Mouse (Mus musculus) naive thymus-derived CD4-positive, alpha-beta T cell, adult 2 months (primary cell): ENCODE data around the gene Rps27a.
A peak's percentile ranks its signal among the peaks of the same experiment; 100 is the strongest.
"Not testable (repeated sequence)": the region's sequence is repeated elsewhere in the genome, so short reads cannot be mapped to it uniquely, and the experiment has no call there.

Experiments
- DNase-seq: peaks from one replicate; pipeline ENCODE4 v3.0.0-alpha.2; 2011; ENCODE audit warnings: low read depth

The Rps27a gene

DNA sequence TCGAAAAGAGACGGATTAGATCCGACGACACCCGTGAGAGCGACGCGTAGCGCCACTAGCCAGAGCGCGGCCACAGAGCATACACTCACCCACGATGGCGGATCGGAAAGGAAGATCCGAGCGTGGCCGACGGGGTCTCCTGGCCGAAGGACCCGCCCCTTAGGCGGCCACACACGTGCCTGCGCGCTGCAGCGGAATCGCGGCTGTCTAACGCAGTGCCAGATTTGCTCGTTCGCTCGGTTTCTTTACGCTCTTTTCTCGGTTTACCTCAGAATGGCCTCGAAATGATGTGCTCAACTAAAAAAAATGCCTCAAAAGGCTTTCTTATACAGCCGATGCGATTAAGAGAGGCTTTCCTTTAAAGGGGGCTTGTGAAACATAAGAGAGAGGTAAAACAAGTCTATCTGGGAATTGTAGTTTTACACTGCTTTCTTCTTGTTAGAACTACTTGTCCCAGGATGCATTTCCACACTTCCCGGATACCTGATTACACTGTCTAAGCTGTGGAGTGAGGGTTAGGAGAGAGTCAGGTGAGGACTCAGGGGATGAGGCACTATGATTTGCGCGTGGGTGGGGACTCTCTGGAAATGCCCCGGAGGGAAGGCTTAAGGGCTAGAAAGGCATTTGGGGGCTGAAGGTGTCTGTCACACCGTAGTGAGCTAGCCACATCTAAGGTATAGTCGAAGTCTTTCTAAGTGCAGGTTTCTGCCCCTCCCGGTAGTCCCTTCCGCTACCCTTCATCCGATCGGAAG, at the start of gene Rps27a, which contains the start of gene Clhc1:
Gene Rps27a, minus strand, starts transcription at position 358 of the 752 bp plus-strand sequence.
Gene Clhc1, plus strand, starts transcription at position 199 of the 752 bp plus-strand sequence.
- peak; percentile 97 for DNase-seq

DNA sequence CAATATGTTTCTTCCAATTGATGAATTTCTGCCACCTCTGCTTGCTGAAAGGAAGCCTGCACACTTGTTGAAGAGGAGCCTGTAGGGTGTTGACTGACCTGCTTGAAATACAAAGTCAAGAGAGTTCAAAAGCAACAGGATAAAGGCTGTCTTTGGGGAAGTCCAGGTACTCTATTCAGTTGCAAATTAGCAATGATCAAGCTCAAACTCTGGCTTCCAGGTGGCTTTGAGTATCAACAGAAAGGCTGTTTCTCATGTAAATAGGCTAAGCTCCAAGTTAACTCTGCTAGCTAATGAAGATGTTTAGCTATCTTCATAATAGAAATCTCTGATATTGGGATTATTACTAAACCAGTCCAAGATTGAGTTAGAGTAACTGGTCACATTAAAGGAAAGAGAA, 49.2 kb upstream of the Rps27a start:
- no peak for DNase-seq

DNA sequence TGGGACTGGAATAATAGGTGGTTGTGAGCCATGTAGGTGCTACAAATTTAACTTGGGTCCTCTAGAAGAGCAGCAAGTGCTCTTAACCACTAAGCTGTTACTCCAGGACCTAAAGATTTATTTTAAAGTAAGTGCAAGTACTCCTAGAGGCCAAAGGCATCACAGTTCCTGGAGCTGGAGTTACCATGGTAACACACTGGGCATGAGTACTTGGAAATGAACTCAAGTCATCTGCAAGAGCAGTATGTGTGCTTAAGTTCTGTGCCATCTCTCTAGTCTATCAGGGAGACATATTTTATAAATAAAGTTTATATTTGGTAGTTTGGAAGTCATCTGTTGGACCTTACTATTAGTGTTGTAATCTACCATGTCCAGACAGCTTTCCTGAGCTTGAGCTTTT, 47.3 kb upstream of the Rps27a start:
- DNase-seq: no peak

DNA sequence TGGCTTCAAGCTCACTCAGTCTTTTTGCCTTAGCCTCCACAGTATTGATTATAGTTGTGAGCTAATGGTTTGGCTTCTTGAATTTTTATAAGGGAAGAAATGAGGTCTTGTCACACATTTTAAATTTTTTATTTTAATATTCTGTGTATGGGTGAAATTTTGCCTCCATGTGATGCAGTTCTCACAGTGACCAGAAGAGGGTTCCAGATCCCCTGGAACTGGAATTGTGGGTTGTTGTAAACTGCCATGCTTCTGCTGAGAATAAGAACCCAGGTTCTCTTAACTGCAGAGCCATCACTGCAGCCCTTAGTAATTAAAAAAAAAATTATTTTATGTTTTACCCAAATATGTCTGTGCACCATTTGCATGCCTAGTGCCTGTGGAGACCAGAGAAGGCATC, 31.7 kb upstream of the Rps27a start:
- peak; percentile 29 for DNase-seq

DNA sequence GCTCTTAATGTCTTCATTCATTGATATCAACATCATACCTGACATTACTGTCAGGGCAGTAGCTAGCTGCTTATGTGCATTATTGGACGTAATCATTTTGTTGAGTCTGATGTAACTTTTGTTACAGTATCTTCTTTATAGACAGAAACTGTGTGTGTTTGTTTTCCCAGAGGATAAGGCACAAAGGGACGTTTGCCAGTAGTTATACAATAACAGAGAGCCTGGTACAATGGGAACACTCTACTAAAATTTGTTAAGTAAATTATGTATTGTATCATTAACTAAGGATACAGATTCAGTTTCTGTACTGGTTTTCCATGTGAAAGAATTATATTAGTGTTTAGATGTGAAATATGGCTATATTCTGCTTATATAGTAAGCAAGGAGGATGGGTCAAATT, 24.7 kb upstream of the Rps27a start:
- no peak for DNase-seq

DNA sequence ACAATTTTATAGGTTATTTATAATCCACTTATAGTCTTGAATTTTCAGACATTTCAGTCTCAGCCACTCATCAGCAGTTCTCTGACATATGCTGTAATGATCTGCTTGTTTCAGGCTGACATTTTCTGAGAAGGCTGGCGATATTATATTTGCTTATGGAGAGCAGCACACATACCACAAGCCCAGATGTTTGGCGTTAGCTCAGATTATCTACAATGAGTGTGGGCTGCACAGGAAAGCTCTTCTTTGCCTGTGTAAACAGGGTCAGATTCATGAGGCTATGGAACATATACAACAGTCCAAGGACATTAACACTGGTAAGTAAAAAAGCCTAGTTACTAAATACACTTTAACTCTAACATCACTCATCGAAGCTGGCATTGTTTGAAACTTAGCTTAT, 23.6 kb upstream of the Rps27a start:
- no peak for DNase-seq

DNA sequence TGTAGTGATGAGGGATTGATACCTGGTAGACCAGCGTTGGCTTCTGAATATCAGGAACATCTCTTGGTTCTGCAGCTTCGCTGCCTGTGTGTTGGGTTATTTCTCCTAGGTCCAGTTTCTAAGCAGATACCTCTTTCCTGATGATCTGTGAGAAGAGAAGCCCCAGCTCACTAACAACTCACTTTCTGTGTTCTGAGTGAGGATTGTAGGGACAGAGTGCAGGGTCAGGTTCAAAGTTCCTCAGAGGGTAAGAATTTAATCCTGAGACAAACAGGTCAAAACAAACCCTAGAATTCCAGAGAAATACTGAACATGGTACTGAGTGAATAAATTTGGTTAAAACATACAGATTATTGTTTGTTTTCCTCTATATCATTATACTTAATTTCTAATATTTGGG, 15.5 kb upstream of the Rps27a start:
- no peak for DNase-seq

DNA sequence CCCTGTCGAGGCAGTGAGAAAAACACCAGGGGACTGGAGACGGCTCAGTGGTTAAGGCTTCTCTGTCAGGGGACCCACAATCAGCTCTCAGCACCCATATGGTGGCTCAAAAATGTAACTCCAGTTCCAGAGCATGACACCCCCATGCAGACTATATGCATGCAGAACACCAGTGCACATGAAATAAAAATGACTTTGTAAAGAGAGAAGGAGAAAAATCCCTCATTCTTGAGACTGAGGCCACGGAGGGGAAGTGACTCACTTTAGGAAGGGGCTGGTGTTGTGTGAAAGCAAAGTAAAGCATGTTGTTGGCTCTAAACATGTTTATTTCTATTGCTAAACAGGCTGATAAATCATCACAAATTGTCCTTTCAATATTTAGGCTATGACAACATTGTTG, 13.1 kb upstream of the Rps27a start:
- DNase-seq: no peak

DNA sequence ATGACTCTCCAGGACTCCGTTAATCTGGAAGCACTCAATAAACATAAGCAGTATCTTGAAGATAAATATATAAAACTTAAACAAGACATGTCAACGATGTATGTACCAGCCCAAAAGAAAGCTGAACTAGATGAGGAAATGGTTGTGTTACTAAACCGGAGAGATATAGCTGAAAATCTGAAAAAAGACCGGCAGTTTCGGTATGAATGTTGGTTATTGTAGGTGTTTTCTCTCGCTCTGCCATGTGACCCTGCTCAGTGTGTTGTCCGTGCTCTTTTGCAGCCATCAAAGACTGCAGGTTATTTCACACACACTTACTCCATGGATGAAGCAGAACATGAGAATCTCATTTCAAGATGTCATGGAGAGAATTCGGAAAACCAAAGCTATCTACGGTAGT, 12.5 kb upstream of the Rps27a start:
- DNase-seq: no peak

DNA sequence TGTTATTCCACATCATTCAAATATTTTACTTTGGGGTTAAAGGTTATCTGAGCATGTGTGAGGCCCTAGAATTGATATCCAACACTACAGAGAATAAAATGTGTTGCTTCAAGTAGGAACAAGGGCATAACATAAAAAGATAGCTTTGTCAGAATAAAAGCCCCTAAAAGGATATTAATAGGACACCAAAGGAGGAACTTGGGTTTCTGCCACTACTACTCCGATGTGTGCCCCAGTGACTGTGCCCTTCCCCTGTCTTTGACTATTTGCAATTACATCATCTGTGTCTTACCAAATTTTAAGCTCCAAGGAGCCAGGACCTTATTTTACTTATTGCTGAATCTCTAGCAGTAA, 1.5 kb upstream of the Rps27a start:
- no peak for DNase-seq

DNA sequence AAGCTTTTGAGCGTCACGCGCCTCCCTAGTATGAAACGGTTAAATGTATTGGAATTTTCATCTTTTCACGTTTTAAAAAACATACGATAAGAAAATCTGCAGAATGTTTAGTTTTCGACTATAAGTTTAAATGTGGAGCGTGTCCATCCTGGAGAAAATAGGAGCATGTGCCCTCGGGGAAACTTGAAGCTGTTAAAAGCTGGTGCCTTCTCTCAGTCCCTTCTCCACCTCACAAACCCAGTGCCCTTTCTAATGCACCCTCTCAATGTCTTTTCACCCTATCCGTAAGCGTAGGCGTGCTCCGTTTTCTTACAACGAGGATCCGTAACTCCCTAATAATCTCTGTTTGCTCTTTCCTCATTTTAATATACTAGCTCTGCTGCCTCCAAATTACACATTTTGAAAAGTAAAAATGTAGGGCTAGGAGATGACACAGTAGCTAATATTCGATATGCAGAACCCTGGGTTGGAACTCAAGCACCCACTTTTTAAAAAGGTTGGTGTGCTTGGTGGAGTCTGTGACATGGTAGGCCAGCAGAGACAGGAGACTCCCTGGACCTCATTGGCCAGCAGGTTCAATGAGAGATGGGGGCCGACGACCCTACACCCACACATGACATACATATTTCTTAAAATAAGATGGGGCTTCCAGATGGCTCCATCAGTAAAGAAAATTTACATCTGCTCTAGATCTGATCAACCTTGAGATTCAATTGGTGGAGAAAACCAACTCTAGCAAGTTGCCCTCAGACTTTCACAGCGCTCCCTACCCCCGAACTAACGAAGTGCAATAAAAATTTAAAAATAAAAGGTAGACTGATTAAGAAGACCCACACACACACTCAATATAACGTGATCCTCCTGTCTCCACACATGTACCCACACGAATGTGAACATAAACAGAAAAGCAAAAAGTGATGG, 855 bp upstream of the Rps27a start:
- DNase-seq: no peak

DNA sequence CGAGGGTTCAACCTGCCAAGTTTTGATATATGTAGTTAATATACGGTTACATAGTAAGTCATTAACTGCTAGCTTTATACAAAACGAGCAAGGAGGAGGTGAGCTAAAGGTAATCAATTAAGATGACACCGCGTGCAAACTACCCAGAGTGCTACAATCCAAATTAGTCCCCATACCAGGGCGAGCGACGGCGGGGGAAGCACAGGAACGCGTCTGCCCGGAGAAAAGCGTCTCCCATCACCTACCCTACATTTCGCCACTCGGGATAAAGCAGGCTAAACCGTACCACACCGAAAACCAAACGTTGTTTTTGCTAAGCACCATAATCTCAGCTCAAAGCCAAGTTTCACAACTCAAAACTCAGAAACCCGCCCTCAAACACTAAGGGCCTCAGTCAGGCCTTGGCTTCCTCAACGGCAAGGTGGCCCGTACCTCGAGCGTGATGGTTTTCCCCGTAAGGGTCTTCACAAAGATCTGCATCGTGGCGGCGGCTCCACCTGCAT, 609 bp downstream of the Rps27a start:
- DNase-seq: no peak

DNA sequence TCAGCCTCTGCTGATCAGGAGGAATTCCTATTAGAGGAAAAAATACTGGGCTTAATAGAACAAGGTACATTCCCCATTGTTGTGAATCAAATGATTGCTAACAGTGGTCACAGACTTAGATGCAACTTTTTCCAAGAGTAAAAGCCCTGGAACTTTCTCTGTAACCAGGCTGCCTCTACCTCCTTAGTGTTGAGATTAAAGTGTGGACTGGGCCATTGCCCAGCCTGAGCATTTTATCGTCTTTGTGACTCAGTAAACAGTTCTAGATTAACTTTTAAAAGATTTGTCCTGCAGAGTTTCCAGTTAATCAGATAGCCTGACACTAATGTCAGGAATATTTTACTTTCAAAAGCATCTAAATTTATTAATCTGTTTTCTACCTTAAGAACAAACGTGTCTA, 1.1 kb downstream of the Rps27a start:
- DNase-seq: no peak

DNA sequence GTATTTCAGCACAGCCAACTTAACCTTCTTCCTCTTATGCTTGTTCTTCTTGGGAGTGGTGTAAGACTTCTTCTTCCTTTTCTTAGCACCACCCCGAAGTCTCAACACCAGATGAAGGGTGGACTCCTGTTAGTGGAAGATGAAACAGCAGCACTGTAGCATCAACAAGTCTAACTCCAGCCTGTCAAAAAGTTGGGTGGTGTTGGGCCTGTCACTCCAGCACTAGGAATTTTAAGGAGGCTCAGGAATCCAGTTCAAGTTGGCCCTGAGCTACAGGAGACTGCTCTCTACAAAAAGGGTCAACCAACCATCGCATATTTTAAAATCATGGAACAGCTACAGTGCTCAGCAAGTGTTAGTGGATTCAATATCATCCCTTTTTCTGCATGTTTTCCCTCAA, 1.6 kb downstream of the Rps27a start:
- DNase-seq: not testable (repeated sequence)

DNA sequence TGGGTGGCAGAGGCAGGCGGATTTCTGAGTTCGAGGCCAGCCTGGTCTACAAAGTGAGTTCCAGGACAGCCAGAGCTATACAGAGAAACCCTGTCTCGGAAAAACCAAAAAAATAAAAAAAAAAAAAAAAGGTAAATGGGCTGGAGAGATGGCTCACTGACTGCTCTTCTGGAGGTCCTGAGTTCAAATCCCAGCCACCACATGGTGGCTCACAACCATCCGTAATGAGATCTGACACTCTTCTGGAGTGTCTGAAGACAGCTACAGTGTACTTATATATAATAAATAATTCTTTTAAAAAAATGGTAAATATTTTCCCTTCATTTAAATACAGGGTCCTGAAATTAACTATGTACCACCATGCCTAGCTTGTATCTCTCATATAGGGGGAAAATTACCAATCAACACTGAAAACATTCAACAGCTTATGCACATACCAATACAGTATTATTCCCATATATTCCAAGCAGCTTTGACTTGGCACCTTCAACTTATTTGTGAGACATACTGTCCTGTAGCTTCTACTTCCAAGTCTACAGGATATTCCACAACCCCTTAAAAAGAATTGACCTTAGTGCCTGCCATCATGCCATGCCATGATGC, 2.7 kb downstream of the Rps27a start:
- not testable (repeated sequence) for DNase-seq

DNA sequence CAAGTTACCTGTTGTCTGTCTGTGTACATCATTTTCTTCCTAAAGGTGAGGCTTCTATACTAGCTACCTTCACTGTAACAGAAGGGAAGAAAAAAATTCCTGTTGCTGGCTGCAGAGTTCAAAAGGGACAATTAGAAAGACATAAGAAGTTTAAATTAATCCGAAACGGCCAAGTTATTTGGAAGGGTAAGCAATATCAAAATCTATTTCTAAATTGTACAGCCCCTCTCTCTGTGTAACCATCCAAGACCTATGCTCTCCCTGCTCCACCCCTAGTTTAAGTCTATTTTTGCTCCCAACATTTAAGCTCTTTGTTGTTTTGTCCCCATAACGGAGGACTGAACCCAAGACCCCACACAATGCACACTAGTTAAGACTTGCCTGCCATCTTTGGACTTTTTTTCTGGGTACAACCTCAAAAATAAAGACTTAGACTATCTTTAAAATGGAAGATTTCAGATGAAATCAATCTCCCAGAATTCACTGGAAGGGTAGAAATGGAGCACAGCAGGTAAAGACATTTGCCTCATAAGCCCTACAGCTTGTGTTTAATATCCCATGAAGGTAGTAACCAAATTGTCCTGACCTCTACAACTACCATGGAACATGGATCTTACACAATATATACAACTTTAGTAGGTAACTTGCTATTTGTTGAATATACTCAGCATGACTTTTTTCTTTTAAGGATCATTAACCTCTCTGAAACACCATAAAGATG, 3.5 kb downstream of the Rps27a start:
- DNase-seq: no peak

DNA sequence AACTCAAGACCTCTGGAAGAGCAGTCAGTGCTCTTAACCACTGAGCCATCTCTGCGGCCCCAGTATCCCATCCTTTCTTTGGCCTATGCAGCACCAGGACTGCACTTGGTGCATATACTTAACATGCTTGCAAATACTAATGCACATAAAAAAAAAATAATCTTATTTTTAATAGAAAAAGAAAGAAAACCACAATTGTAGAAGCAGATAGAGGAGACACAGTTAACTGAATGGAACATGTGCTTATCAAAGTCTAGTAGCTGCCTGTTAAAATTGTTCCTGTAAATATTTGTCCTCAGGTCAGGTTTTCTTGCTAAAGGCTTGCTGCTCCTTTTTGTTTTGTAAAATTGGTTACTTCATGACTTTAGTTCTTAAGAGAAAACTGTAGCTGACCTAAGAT, 9.7 kb downstream of the Rps27a start:
- no peak for DNase-seq

DNA sequence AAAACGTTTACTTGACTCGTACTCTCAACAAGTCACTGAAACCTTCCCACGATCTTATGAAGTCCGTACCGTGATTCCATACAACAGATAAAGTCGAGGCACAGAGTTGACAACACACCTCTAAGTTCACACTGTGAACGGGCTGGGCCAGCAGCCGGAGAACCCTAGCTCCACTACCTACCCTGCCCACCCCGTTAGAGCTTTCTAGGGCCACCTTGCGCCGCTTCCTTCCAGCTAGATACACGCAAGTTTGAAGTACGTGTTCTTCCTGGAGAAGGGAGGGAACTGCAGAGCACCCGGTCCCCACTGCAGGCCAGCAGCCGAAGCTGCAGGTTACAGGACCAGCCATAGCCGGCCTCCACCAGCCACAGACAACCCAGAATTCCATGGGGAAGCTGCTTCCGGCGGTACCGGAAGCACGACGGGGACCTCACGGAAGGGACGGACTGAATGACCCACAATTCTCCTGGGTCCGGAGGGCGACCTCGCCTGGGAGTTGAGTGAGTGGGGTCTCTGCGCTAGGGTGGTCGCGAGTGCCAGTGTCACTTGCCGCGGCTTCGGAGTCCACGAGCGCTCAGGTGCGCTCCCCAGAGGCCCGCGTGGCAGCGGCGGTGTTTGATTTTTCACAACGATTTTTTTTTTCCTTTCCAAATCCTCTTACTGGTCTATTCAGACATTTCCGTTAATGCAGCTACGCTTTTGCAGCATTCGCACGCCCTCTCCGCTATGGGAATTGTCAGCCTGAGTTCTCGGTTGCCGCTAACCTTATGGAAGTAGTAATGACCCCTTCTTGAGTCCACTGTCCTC, 21.7 kb downstream of the Rps27a start, which contains the start of gene Mtif2:
Gene Mtif2, plus strand, starts transcription at position 421 of the 807 bp plus-strand sequence.
- peak; percentile 68 for DNase-seq

DNA sequence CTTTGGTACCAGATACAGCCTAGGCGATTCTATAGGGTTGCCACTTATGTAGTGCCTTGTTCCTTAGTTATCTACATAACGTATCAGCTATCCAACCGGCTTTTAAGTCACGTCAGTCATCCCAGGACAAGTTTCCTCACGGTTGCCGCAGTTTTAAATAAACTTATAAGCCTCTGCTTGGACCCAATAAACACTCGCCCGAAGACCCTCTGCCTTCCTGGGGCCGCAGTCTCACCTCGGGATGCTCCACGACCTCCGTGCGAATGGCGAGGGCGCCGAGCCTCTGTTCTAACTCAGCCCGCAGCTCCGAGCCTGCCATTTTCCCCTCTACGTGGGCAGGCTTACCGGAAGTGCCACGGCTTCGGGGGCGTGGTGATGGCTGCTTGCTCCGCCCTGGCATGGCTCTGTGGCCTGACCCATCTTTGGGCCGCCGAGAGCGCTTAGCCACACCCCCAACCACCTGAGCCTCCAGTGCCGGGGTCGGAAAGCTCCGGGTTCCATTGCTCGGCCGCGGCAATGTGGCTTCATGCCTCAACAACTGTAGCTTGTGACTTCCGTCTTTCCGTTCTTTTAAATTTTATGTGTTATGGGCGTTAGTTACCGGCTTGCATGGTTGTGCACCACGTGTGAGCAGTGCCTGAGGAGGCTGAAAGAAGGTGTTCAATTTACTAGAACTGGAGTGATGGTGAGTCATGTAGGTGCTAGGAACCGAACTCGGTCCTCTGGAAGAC, 33.1 kb downstream of the Rps27a start, which contains the start of gene Prorsd1:
Gene Prorsd1, minus strand, starts transcription at position 352 of the 731 bp plus-strand sequence.
- peak; percentile 95 for DNase-seq

DNA sequence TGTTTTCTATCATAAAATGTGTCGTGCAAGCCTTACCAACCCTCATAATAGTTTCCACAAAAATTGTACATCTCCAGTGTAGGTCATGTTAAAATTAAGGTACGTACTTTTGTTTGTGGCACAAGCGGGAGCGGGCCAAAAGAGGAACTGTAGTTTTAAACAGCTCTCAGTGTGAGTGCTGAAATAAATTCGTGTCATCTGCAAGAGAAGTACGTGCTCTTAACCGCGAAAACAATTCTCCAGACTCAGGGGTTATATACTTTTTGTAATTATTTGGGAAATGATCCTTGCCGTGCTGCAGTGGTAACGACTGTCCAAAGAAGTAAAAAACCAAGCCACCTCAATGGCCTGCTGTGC, 33.6 kb downstream of the Rps27a start:
- no peak for DNase-seq
